Mouse (Mus musculus) heart, adult 18-20 months (tissue): ENCODE measurements at regions not wholly inside any gene's neighbourhood (a gene's known extent, or its start where the extent isn't known, plus 50 kb on each side); places are given as distances from the start of the nearest gene placed in this dataset.

Source experiments
- DNase-seq, 2 experiments: peaks; one replicate each; pipeline ENCODE4 v3.0.0; 2021 to 2022; ENCODE audit warnings: mixed read lengths in 1 of 2

DNA sequence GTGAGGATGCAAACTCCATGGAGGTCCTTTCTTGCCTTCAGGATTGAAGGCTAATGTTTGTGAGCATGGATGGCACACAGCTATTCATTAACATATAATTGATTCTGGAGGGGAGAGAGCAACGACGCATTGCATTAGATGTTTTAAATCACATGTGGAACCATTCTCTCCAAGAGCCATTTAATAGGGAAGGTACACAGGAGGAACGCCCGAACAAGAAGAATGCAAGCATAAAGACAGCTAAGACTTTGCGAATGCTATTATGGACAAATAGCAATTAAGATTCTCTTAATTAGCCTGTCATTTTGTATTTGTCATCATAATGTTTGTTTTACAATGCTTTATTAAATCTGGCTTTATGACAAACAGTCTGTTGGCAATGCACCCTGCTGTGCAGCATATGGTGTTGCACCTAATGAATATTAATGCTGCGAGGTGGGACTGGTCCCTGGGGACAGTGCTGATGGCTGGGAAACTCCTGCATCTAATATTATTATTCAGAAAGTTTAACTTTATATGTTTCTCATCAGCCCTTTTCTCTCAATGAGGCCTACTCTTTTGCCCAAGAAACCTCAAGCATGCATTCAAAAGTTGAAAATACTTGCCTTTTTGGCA is 497.5 kb downstream of the Pros1 start:
- no peak for DNase-seq

DNA sequence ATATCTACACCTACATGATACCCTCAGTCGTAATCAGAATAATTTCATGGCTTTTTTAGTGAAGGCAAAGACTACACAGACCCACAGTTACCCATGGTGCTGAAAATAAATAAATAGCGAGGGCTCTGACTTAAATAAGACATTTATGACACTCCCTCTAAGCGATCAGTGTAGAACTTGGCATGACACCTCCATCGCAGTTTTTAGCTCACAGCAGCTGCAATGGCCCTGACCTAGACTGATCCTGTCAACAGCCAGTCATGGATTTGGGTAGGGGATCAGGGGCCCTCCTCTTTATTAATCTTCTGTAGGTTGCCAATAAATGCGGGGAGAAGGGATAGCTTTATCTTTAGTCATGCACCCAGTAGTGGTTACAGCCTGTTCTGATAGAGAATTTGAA is 494.1 kb downstream of the Epha3 start:
- DNase-seq: no peak

DNA sequence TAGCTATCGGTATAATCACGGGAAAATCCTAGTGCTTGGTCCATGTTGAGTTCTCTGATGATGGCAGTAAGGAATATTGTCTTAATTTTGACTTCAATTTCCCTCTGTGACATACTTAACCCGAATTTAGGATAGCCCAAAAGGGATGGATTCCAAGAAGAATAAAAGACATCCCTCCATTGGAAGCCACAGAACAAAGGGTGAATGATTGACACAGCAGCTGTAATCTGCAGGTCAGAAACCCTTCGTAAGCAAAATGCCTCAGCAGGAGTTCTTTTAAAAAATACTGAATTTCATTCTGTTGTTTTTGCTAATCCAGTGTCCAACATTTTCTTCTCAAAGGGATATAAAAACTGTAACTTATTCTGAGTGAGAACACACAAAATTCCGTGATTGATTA is 492.7 kb downstream of the Epha3 start:
- no peak for DNase-seq

DNA sequence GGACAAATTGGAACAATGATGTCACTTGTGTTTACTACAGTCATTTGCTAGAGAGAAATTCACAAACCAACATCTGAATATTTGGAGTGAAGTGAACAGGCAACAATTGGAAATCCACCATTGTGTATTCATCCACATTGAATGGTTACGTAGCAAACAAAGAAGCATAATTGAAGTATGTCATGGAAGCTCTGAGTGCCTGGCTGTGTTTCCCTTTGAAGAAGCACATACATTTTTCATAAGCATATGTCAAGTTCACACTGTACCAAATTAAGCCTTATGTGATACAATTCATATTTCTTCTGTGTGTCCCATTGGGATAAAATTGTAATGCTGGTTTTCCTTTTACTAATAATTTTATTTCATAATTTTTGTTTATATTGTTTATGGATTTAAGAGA is 459.0 kb downstream of the Epha3 start:
- no peak for DNase-seq

DNA sequence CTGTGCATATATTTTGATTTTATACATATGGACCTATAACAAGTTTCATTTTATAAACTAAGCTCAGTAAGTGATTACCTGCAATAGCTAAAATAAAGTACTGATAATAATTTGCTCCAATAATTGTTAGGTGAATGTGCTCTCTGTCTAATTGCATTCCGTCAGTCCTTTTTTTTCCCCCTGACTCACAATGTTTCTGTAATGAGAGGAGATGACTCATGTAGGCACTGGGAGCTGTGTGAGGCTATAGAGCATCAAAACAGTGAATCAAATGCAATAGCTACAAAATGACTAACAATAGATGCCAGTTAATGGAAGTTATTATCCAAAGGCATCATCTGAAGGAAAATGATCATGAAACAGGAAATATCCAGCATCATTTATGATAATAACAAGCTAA is 451.3 kb downstream of the Epha3 start:
- DNase-seq: no peak

DNA sequence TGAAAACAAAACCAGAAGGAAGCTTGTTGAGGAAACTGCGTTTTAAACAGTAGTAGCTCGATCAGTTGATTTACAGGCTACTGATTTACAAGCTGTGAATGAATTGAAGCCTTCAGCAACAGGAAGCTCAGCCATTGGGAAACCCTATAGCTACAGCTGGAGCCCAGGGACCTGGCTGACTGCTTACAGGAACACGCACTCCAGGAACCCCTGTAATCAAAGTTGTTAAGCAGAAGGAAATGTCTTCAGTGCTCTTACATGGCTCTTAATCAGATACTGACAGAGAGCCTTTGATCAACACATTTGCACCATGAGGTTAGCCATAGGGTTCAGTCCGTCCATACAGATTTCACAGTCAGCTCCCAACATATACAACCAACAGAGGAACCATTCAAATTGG is 411.7 kb downstream of the Epha3 start:
- DNase-seq: no peak

DNA sequence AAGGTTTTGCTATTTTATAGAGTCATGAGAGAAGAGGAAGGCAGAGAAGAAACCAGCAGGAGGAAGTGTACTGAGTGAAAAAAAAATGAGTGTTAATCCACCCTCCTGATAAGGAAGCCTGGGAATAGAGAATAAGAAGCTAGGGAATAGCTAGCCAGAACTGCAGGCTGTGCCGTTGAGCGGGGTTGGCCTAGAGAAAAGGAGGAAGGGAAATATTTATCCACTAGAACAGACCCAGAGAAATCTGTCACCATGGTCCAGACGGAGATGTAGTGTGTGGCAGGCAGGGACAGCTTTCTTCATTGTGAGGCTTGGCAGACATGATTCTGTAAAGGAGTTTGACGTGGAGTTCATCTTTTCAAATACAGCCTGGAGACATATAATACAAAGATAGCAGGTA is 397.4 kb downstream of the Epha3 start:
- DNase-seq: no peak

DNA sequence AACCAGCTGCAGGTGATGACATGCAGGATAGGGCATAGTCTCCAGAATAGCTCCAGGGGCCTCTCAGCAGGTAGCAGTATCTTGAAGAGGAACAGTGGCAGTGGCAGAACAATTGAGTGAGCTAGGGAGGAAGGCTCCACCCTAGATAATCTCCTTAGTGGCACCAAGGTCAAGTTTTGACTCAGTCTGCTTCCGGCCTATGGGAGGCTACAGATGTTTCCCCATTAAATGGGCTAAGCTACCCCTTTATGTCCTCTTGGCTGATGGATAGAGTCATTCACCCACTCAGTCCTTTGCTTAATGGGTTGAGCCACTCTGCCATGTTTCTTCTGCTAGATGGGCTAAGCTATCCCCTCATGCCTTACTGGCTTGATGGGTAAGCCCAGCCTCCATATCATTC is 395.1 kb downstream of the Epha3 start:
- no peak for DNase-seq
